Mouse (Mus musculus) stomach, postnatal 0 days (tissue): ENCODE data around the gene Krt77. TPM values are rescaled to one million over a fixed set of nuclear protein-coding genes. Genes with fewer than 3 reads are reported as not detected.

Experiments
- ATAC-seq: fragments of 200-750 bp; cut with Nextera tagmentation; 2 replicates; pipeline ENCODE4 v1.8.0; 2017; ENCODE audit not compliant: low FRiP score, low TSS enrichment
- DNase-seq: peaks from one replicate; pipeline ENCODE4 v3.0.0-alpha.2; 2016; ENCODE audit warnings: low spot score
- H3K27ac ChIP-seq: fragments of 300-500 bp; sonication (generic); replicated peaks from 2 replicates; pipeline ENCODE4 v1.5.1; 2014; ENCODE audit warnings: mild to moderate bottlenecking, control low read depth
- H3K27me3 ChIP-seq: fragments of 300-500 bp; sonication (generic); 2 replicates; pipeline ENCODE4 v1.6.1; 2014; ENCODE audit warnings: low read length; ENCODE audit not compliant: control insufficient read depth, insufficient read depth
- H3K36me3 ChIP-seq: fragments of 300-500 bp; sonication (generic); 2 replicates; pipeline ENCODE4 v1.6.1; 2014; ENCODE audit warnings: low read length, mixed read lengths; ENCODE audit not compliant: control insufficient read depth, insufficient read depth
- H3K4me1 ChIP-seq: fragments of 300-500 bp; sonication (generic); replicated peaks from 2 replicates; pipeline ENCODE4 v1.6.1; 2014; ENCODE audit warnings: antibody characterized with exemption; ENCODE audit not compliant: control insufficient read depth, insufficient read depth
- H3K4me2 ChIP-seq: fragments of 300-500 bp; sonication (generic); replicated peaks from 2 replicates; pipeline ENCODE4 v1.6.1; 2014; ENCODE audit warnings: low read depth, mild to moderate bottlenecking, control low read depth, moderate library complexity
- H3K4me3 ChIP-seq: fragments of 300-500 bp; sonication (generic); 2 replicates; pipeline ENCODE4 v1.5.1; 2014; ENCODE audit warnings: low read depth, low read length, control low read depth
- H3K9ac ChIP-seq: fragments of 300-500 bp; sonication (generic); 2 replicates; pipeline ENCODE4 v1.6.1; 2014; ENCODE audit warnings: mild to moderate bottlenecking, low read length, control low read depth, mixed read lengths
- H3K9me3 ChIP-seq: fragments of 300-500 bp; sonication (generic); 2 replicates; pipeline ENCODE4 v1.6.1; 2016; ENCODE audit warnings: low read length; ENCODE audit not compliant: control insufficient read depth
- CTCF ChIP-seq: IDR thresholded peaks from 2 replicates; pipeline ENCODE4 v1.5.1; 2016; ENCODE audit warnings: antibody characterized with exemption, low read depth, mild to moderate bottlenecking, moderate library complexity
- EP300 ChIP-seq: optimal IDR thresholded peaks from 2 replicates; pipeline ENCODE3; 2016; ENCODE audit warnings: antibody characterized with exemption
- WGBS: fragments of 180-500 bp; shearing (Covaris S2); extraction: QIAGEN DNeasy Blood & Tissue Kit; methylation state at CpG from one replicate; pipeline ENCODE4 v1.1.7; 2014; 5-methylcytosine and 5-hydroxymethylcytosine counted together
- polyA plus RNA-seq: library from polyadenylated mRNA; unstranded; fragments of >200 nt; fragmentation: Nextera tagmentation; extraction: Ambion mirVana; gene quantifications from 2 replicates; pipeline ENCODE4 v1.2.1, GENCODE M21; 2015

The Krt77 gene
- 5.1 and 5.3 TPM in 2 replicates for polyA plus RNA-seq

GRCm38 (mm10) chr15:101869431-101869830 is at the start of gene Krt77:
Gene Krt77 (minus strand): TSS chr15:101869705.
- no peaks in the 10 kb centered on the region; the same call in 1 of the 2 replicates for H3K27me3 ChIP-seq
- TF ChIP-seq EP300, result no peak
- no peak for TF ChIP-seq CTCF
- no peak for ATAC-seq

DNA sequence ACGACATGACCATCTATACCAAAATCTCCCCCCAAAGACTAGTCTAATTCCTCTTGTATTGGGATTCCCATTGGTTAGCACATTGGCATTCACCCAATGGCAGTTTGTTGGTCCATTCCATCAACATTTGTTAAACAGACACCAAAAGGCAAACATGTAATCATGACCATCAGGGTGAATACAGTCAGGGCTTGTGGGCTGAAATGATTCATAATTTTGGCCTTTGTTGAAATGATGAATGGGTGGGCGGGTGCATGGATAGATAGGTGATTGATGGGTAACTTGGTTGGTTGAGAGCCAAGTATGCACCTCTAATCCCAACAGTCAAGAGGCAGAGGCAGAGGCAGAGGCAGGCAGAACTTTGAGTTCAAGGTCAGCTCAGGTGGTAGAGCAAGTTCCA is 46.6 kb upstream of the Krt77 start:
- Histone ChIP-seq H3K27me3 (no peaks in the 10 kb centered on the region), H3K9me3 (no peaks in the 10 kb centered on the region), H3K36me3 (no peaks in the 10 kb centered on the region), H3K4me2 (no peak overlapping the region), H3K9ac (no peak overlapping the region), H3K4me3 (no peak overlapping the region), H3K4me1 (no peaks in the 10 kb centered on the region), H3K27ac (no peak overlapping the region)
- DNase-seq, result no peak
- 68% methylated on average over 2 of the region's 2 CpGs for WGBS
- no peak for TF ChIP-seq CTCF
- no peak for TF ChIP-seq EP300
- ATAC-seq, result no peak

More at GRCm38 (mm10) chr15:101869431-101869830, at the start of gene Krt77:
- no peak within 1 kb of the TSS for H3K9ac ChIP-seq
- no peaks in the 10 kb centered on the region for H3K36me3 ChIP-seq
- DNase-seq, result no peak
- H3K4me1 ChIP-seq, result no peaks in the 10 kb centered on the region
- H3K4me3 ChIP-seq, result no peak within 1 kb of the TSS
- WGBS, result 31% methylated on average over 6 of the region's 6 CpGs
- no peaks in the 10 kb centered on the region for H3K9me3 ChIP-seq
- H3K4me2 ChIP-seq, result no peak within 1 kb of the TSS
- no peak within 1 kb of the TSS for H3K27ac ChIP-seq

- Histone ChIP-seq H3K27me3 (no peaks in the 10 kb centered on the region), H3K4me3 (no peak overlapping the region), H3K9me3 (no peaks in the 10 kb centered on the region), H3K27ac (no peak overlapping the region), H3K36me3 (no peaks in the 10 kb centered on the region), H3K4me1 (no peaks in the 10 kb centered on the region), H3K4me2 (no peak overlapping the region), H3K9ac (no peak overlapping the region)
- no peak for TF ChIP-seq EP300
- no peak for TF ChIP-seq CTCF
- WGBS, result 81% methylated on average over 5 of the region's 5 CpGs
- ATAC-seq, result no peak
- DNase-seq, result no peak
Observed at GRCm38 (mm10) chr15:101904849-101905248, 35.3 kb upstream of the Krt77 start.

DNA sequence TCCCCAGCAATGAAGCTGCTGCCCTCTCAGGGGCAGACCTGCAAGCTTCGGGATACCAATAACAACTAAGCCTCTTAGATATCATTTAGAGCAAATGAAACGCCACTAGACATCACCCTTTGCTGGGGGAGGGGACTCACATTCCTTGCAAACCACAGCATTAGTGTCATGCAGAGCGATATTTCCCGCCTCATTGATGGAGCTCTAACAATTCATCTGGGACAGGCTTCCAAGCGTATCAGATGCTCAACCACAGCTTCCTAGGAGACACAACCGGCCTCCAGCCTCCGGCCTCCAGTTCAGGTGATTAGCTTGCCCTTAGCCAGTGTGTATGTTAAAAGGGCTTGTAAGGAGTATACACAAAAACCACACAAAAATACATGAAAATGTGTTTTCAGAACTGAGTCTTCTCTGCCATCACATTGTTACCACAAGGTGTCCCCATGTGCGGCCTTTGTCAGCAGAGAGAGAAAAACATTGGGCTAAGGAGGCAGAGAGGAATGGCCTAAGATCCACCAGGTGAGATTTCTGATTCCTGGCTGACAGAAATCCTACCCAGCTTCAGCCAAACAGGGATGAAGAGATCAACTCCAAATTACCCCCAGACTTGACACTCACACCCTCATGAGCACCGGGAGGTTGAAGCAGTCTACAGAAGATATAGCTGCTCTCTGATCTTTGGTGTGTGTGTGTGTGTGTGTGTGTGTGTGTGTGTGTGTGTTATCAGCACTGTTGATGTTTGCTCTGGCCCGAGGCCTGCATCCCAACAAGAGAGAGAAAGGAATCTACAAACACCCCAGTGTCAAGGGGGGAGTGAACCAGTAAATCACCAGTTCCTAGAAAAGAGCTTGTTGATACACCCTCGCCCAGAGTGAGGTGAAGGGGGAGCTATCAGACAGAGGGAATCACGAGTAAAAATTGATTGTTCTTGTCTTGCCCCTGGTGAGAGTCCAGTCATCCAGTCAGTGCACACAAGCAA is 33.0 kb upstream of the Krt77 start:
- Histone ChIP-seq H3K9me3 (no peaks in the 10 kb centered on the region), H3K4me1 (no peaks in the 10 kb centered on the region), H3K27me3 (no peaks in the 10 kb centered on the region), H3K4me2 (no peak overlapping the region), H3K4me3 (no peak overlapping the region), H3K9ac (no peak overlapping the region), H3K36me3 (no peaks in the 10 kb centered on the region), H3K27ac (no peak overlapping the region)
- WGBS, result 49% methylated on average over 12 of the region's 12 CpGs
- DNase-seq, result peak; percentile 28
- peak; percentile 60; the same call in 1 of the 2 replicates for ATAC-seq
- no peak for TF ChIP-seq EP300
- TF ChIP-seq CTCF, result peak; percentile 71

DNA sequence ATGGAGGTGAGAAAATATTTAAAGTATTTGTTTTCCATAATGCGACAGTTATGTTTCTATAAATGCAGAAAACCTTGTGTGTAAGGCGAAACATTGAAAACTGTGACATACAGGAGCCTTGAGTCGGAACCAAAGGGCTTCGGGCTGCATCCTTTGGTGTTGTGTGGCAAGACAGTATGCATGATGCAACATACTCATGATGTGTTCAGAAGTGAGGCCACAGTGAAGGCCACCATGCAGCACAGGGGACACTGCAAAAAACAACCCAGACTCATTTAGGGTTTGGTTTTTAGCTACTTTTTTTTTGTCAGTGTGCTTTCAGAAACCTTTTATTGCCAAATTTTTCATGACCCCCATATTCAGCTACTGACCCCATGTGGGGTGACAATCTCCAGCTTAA is 25.7 kb upstream of the Krt77 start:
- Histone ChIP-seq H3K27ac (no peak overlapping the region), H3K9me3 (no peaks in the 10 kb centered on the region), H3K4me3 (no peak overlapping the region), H3K9ac (no peak overlapping the region), H3K4me2 (no peak overlapping the region), H3K4me1 (no peaks in the 10 kb centered on the region), H3K27me3 (no peaks in the 10 kb centered on the region), H3K36me3 (no peaks in the 10 kb centered on the region)
- 96% methylated on average over 4 of the region's 4 CpGs for WGBS
- TF ChIP-seq EP300 (no peak), CTCF (no peak)
- DNase-seq (no peak), ATAC-seq (no peak)

GRCm38 (mm10) chr15:101892820-101893219 is 23.3 kb upstream of the Krt77 start, which contains the start of gene Krt76:
Gene Krt76 (minus strand): TSS chr15:101892920.
- TF ChIP-seq CTCF (no peak), EP300 (no peak)
- no peaks in the 10 kb centered on the region for H3K4me1 ChIP-seq
- H3K9me3 ChIP-seq, result no peaks in the 10 kb centered on the region
- no peak within 1 kb of the TSS for H3K4me3 ChIP-seq
- WGBS, result 50% methylated on average over 4 of the region's 4 CpGs
- no peaks in the 10 kb centered on the region for H3K27me3 ChIP-seq
- no peak for DNase-seq
- no peak for ATAC-seq
- H3K27ac ChIP-seq, result no peak within 1 kb of the TSS
- no peaks in the 10 kb centered on the region for H3K36me3 ChIP-seq
- no peak within 1 kb of the TSS for H3K4me2 ChIP-seq
- H3K9ac ChIP-seq, result no peak within 1 kb of the TSS
